Mouse (Mus musculus): ENCODE measurements around the gene Cmklr1. TPM values are rescaled to one million over a fixed set of nuclear protein-coding genes. Genes with fewer than 3 reads are reported as not detected.

Gene Cmklr1
- polyA plus RNA-seq, 1 experiment from 2014 or later, result 2.2 TPM

DNA sequence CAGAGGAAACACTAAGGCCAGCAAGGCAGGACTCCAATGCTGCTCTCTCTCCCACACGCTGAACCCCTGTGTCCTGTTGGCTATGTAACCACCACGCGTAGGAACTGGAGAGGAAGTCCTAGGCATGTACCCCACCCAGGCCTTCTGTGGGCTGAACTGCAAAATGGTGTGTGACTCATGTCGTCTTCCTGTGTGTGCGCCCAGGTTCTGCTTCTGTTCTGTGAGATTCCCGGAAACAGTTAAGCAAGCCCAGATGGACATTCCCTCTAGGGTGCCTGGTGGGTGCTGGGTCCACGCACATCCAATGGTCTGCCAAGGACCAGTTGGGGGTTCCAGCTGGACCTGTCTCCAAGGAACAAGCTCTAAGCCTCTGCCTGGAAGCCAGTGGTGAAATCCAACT is 22.2 kb upstream of the Cmklr1 start:
- no peaks in the 10 kb centered on the region for H3K27me3 ChIP-seq (ENCODE audit: control insufficient read depth, insufficient read depth, low read length)
- no peak overlapping the region for H3K4me3 ChIP-seq (ENCODE audit: control insufficient read depth in 1 of 2, insufficient read depth in 1 of 2, low read depth in 1 of 2, low read length in 2 of 2)
- no peak overlapping the region for H3K4me2 ChIP-seq (ENCODE audit: low read length)
- H3K27ac ChIP-seq (replicated peaks in 1 of 2; ENCODE audit: control insufficient read depth in 1 of 2, insufficient read depth in 1 of 2, low read depth in 2 of 2, low read length in 2 of 2), result no peak overlapping the region
- H3K36me3 ChIP-seq (ENCODE audit: control insufficient read depth, insufficient read depth, low read length), result no peaks in the 10 kb centered on the region
- H3K9ac ChIP-seq (ENCODE audit: low read length), result no peak overlapping the region
- WGBS, result 63% methylated on average over 7 of the region's 7 CpGs
- no peaks in the 10 kb centered on the region; a peak in 1 of 4 replicates for H3K4me1 ChIP-seq (ENCODE audit: control insufficient read depth in 2 of 2, insufficient read depth in 2 of 2, low read length in 2 of 2)
- 0 out of 2 replicates have a peak, but pooled peaks cover 6% of the 10 kb centered on the region for H3K9me3 ChIP-seq (ENCODE audit: control insufficient read depth, low read length)
- ATAC-seq (ENCODE audit: insufficient number of reproducible peaks, insufficient read depth, low FRiP score, low read depth), result no peak

- no peak overlapping the region for H3K4me2 ChIP-seq (ENCODE audit: low read length)
- H3K4me3 ChIP-seq (ENCODE audit: control insufficient read depth in 1 of 2, insufficient read depth in 1 of 2, low read depth in 1 of 2, low read length in 2 of 2), result no peak overlapping the region
- no peaks in the 10 kb centered on the region; a peak in 1 of 4 replicates for H3K4me1 ChIP-seq (ENCODE audit: control insufficient read depth in 2 of 2, insufficient read depth in 2 of 2, low read length in 2 of 2)
- no peak overlapping the region for H3K27ac ChIP-seq (replicated peaks in 1 of 2; ENCODE audit: control insufficient read depth in 1 of 2, insufficient read depth in 1 of 2, low read depth in 2 of 2, low read length in 2 of 2)
- H3K36me3 ChIP-seq (ENCODE audit: control insufficient read depth, insufficient read depth, low read length), result no peaks in the 10 kb centered on the region
- no peak for ATAC-seq (ENCODE audit: insufficient number of reproducible peaks, insufficient read depth, low FRiP score, low read depth)
- H3K9ac ChIP-seq (ENCODE audit: low read length), result no peak overlapping the region
- H3K9me3 ChIP-seq (ENCODE audit: control insufficient read depth, low read length), result 0 out of 2 replicates have a peak, but pooled peaks cover 6% of the 10 kb centered on the region
- no peaks in the 10 kb centered on the region for H3K27me3 ChIP-seq (ENCODE audit: control insufficient read depth, insufficient read depth, low read length)
- WGBS, result 77% methylated on average over 6 of the region's 6 CpGs
Measured at GRCm38 (mm10) chr5:113670597-113670996, 20.4 kb upstream of the Cmklr1 start.

DNA sequence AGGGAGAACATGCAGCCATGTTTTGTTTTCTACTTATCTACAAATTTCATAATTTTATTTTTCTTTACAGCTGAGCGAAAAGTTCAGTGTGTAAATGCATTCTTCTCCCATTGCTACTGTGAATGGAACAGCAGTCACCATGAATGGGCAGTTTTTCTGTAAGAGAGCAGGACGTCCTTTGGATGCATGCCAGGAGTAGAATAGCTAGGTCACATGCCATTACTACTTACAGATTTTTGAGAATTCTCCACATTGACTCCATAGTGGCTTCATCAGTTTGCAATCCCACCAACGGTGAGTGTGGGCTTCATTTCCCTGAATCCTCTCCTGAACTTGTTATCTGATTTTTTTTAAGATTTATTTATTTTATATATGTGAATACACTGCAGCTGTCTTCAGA is 19.9 kb upstream of the Cmklr1 start:
- Histone ChIP-seq H3K9ac (ENCODE audit: low read length) (no peak overlapping the region), H3K36me3 (ENCODE audit: control insufficient read depth, insufficient read depth, low read length) (no peaks in the 10 kb centered on the region), H3K9me3 (ENCODE audit: control insufficient read depth, low read length) (0 out of 2 replicates have a peak, but pooled peaks cover 6% of the 10 kb centered on the region), H3K27ac (replicated peaks in 1 of 2; ENCODE audit: control insufficient read depth in 1 of 2, insufficient read depth in 1 of 2, low read depth in 2 of 2, low read length in 2 of 2) (no peak overlapping the region), H3K4me1 (ENCODE audit: control insufficient read depth in 2 of 2, insufficient read depth in 2 of 2, low read length in 2 of 2) (no peaks in the 10 kb centered on the region; a peak in 1 of 4 replicates), H3K4me3 (ENCODE audit: control insufficient read depth in 1 of 2, insufficient read depth in 1 of 2, low read depth in 1 of 2, low read length in 2 of 2) (no peak overlapping the region), H3K27me3 (ENCODE audit: control insufficient read depth, insufficient read depth, low read length) (no peaks in the 10 kb centered on the region), H3K4me2 (ENCODE audit: low read length) (no peak overlapping the region)
- WGBS, result 69% methylated on average over 3 of the region's 3 CpGs
- ATAC-seq (ENCODE audit: insufficient number of reproducible peaks, insufficient read depth, low FRiP score, low read depth), result no peak

DNA sequence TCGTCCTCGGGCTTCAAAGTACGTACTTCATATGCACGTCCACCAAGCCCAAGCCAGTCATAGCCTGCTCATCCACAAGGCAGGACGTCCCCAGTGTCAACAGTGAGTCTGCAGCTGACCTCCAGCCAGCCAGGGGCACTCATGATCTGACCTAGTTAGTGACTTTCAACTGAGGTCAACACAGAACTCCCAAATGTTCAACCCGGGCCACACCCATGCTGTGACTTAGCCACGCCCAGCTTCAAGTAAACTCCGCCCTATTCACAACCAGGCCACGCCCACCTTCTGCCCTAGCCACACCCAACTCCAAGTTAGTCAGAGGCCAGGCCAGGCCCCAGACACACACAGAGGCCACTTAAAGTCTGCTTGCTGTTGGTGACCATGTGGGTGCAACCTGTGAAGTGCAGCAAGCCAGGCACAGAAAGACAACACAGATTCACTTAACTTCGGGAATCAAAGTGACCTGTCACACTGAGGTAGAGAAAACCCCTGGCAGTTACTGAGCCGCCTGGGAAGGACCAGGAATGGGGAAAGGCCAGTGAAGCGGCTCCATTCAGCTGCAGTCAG is 14.5 kb upstream of the Cmklr1 start:
- Histone ChIP-seq H3K4me1 (ENCODE audit: control insufficient read depth in 2 of 2, insufficient read depth in 2 of 2, low read length in 2 of 2) (no peaks in the 10 kb centered on the region), H3K27ac (replicated peaks in 1 of 2; ENCODE audit: control insufficient read depth in 1 of 2, insufficient read depth in 1 of 2, low read depth in 2 of 2, low read length in 2 of 2) (no peak overlapping the region), H3K4me3 (ENCODE audit: control insufficient read depth in 1 of 2, insufficient read depth in 1 of 2, low read depth in 1 of 2, low read length in 2 of 2) (no peak overlapping the region), H3K36me3 (ENCODE audit: control insufficient read depth, insufficient read depth, low read length) (no peaks in the 10 kb centered on the region), H3K9me3 (ENCODE audit: control insufficient read depth, low read length) (0 out of 2 replicates have a peak, but pooled peaks cover 6% of the 10 kb centered on the region), H3K9ac (ENCODE audit: low read length) (no peak overlapping the region), H3K4me2 (ENCODE audit: low read length) (no peak overlapping the region), H3K27me3 (ENCODE audit: control insufficient read depth, insufficient read depth, low read length) (no peaks in the 10 kb centered on the region)
- ATAC-seq (ENCODE audit: insufficient number of reproducible peaks, insufficient read depth, low FRiP score, low read depth), result no peak
- WGBS, result 64% methylated on average over 12 of the region's 12 CpGs

GRCm38 (mm10) chr5:113664127-113664526 is 13.9 kb upstream of the Cmklr1 start:
- WGBS, result 84% methylated on average over 6 of the region's 6 CpGs
- ATAC-seq (ENCODE audit: insufficient number of reproducible peaks, insufficient read depth, low FRiP score, low read depth), result no peak
- H3K36me3 ChIP-seq (ENCODE audit: control insufficient read depth, insufficient read depth, low read length), result no peaks in the 10 kb centered on the region

DNA sequence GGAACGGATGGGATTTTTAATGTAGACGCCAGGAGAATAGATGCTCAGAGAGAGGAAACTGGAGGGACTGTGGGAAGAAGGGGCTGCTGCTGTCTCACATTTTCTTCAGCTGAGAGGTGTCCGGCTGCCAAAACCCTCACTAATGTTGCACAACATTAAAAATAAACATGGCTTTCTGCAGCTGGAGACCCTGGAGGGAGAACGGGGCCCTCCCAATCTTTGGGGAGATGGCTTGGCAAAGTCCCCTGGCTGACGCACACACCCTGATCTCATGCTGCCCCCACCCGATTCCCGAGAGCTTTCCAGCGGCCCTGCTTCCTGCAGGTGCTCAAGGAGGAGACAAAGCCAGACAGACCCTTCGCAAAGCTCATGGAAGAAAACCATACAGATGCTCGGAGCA is 10.6 kb upstream of the Cmklr1 start:
- no peak overlapping the region for H3K4me2 ChIP-seq (ENCODE audit: low read length)
- no peaks in the 10 kb centered on the region for H3K4me1 ChIP-seq (ENCODE audit: control insufficient read depth in 2 of 2, insufficient read depth in 2 of 2, low read length in 2 of 2)
- H3K9ac ChIP-seq (ENCODE audit: low read length), result no peak overlapping the region
- ATAC-seq (ENCODE audit: insufficient number of reproducible peaks, insufficient read depth, low FRiP score, low read depth), result no peak
- H3K36me3 ChIP-seq (ENCODE audit: control insufficient read depth, insufficient read depth, low read length), result no peaks in the 10 kb centered on the region
- no peaks in the 10 kb centered on the region for H3K9me3 ChIP-seq (ENCODE audit: control insufficient read depth, low read length)
- no peak overlapping the region for H3K4me3 ChIP-seq (ENCODE audit: control insufficient read depth in 1 of 2, insufficient read depth in 1 of 2, low read depth in 1 of 2, low read length in 2 of 2)
- no peaks in the 10 kb centered on the region for H3K27me3 ChIP-seq (ENCODE audit: control insufficient read depth, insufficient read depth, low read length)
- no peak overlapping the region for H3K27ac ChIP-seq (replicated peaks in 1 of 2; ENCODE audit: control insufficient read depth in 1 of 2, insufficient read depth in 1 of 2, low read depth in 2 of 2, low read length in 2 of 2)
- 65% methylated on average over 10 of the region's 10 CpGs for WGBS

More at GRCm38 (mm10) chr5:113664127-113664526, 13.9 kb upstream of the Cmklr1 start:
- Histone ChIP-seq H3K27ac (replicated peaks in 1 of 2; ENCODE audit: control insufficient read depth in 1 of 2, insufficient read depth in 1 of 2, low read depth in 2 of 2, low read length in 2 of 2) (no peak overlapping the region), H3K9ac (ENCODE audit: low read length) (no peak overlapping the region), H3K4me1 (ENCODE audit: control insufficient read depth in 2 of 2, insufficient read depth in 2 of 2, low read length in 2 of 2) (no peaks in the 10 kb centered on the region), H3K4me3 (ENCODE audit: control insufficient read depth in 1 of 2, insufficient read depth in 1 of 2, low read depth in 1 of 2, low read length in 2 of 2) (no peak overlapping the region), H3K27me3 (ENCODE audit: control insufficient read depth, insufficient read depth, low read length) (no peaks in the 10 kb centered on the region), H3K9me3 (ENCODE audit: control insufficient read depth, low read length) (0 out of 2 replicates have a peak, but pooled peaks cover 6% of the 10 kb centered on the region), H3K4me2 (ENCODE audit: low read length) (no peak overlapping the region)

- no peak overlapping the region for H3K4me3 ChIP-seq (ENCODE audit: control insufficient read depth in 1 of 2, insufficient read depth in 1 of 2, low read depth in 1 of 2, low read length in 2 of 2)
- H3K36me3 ChIP-seq (ENCODE audit: control insufficient read depth, insufficient read depth, low read length), result no peaks in the 10 kb centered on the region
- H3K4me2 ChIP-seq (ENCODE audit: low read length), result no peak overlapping the region
- peaks cover 15% of the 10 kb centered on the region; the same call in 1 of the 2 replicates for H3K27me3 ChIP-seq (ENCODE audit: control insufficient read depth, insufficient read depth, low read length)
- no peaks in the 10 kb centered on the region for H3K9me3 ChIP-seq (ENCODE audit: control insufficient read depth, low read length)
- H3K27ac ChIP-seq (replicated peaks in 1 of 2; ENCODE audit: control insufficient read depth in 1 of 2, insufficient read depth in 1 of 2, low read depth in 2 of 2, low read length in 2 of 2), result no peak overlapping the region
- peaks cover under 1 to 8% of the 10 kb centered on the region in 2 experiments; a peak in 1 of 4 replicates for H3K4me1 ChIP-seq (ENCODE audit: control insufficient read depth in 2 of 2, insufficient read depth in 2 of 2, low read length in 2 of 2)
- no peak for ATAC-seq (ENCODE audit: insufficient number of reproducible peaks, insufficient read depth, low FRiP score, low read depth)
- WGBS, result 88% methylated on average over 12 of the region's 12 CpGs
- H3K9ac ChIP-seq (ENCODE audit: low read length), result no peak overlapping the region
Measured at GRCm38 (mm10) chr5:113654821-113655220, 4.6 kb upstream of the Cmklr1 start.

- ATAC-seq (ENCODE audit: insufficient number of reproducible peaks, insufficient read depth, low FRiP score, low read depth), result no peak
- no peak overlapping the region for H3K27ac ChIP-seq (replicated peaks in 1 of 2; ENCODE audit: control insufficient read depth in 1 of 2, insufficient read depth in 1 of 2, low read depth in 2 of 2, low read length in 2 of 2)
- no peaks in the 10 kb centered on the region for H3K36me3 ChIP-seq (ENCODE audit: control insufficient read depth, insufficient read depth, low read length)
- no peaks in the 10 kb centered on the region for H3K9me3 ChIP-seq (ENCODE audit: control insufficient read depth, low read length)
- H3K4me1 ChIP-seq (ENCODE audit: control insufficient read depth in 2 of 2, insufficient read depth in 2 of 2, low read length in 2 of 2), result peaks cover 3 to 8% of the 10 kb centered on the region in 2 experiments; a peak in 1 of 4 replicates
- no peak overlapping the region for H3K4me2 ChIP-seq (ENCODE audit: low read length)
- H3K27me3 ChIP-seq (ENCODE audit: control insufficient read depth, insufficient read depth, low read length), result peaks cover 21% of the 10 kb centered on the region; the same call in 1 of the 2 replicates
- H3K9ac ChIP-seq (ENCODE audit: low read length), result no peak overlapping the region
- 76% methylated on average over 11 of the region's 11 CpGs for WGBS
- no peak overlapping the region for H3K4me3 ChIP-seq (ENCODE audit: control insufficient read depth in 1 of 2, insufficient read depth in 1 of 2, low read depth in 1 of 2, low read length in 2 of 2)
Measured at GRCm38 (mm10) chr5:113654206-113654605, 4.0 kb upstream of the Cmklr1 start.

All from heart, embryonic 14.5 days (tissue).